Mouse (Mus musculus): ENCODE results near the gene Gpx1.

DNA sequence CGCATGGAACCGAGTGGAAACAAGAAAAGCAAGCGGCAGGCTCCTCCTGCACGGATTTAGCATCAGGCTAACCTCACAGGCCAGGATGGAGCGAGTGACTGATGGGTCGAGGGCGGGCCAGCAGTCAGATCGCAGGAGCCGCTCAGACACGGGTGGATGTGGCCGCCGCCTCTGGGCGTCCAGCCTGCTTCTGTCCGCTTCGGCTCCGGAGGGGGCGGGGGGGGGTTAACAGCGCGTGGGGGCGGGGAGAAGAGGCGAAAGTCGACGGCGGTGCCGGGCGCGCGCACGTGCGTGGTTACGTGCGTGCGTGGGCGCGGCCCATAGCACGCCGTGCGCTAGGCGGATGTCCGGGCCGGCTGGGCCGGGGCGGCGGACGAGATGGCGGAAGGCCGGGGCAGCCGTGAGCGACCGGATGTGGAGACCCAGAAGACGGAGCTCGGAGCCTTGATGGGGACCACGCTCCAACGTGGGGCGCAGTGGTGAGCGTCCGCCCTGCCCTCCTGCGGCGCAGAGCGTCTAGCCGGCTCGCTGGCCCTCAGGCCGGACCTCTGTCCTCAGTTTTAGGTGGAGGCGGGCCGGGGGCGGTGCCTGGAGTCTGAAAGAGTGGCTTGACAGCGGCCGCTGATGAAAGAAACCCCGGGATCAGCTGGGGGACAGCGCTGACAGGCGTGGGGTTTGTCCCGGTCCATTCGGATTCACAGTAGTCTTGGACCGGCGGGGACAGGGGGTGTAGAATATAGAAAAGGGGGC lies 9.0 kb downstream of the Gpx1 start, which contains the start of gene Usp4:
- TF ChIP-seq CTCF (IDR thresholded peaks at IDR 0.05; ENCODE audit: low read depth, low read length) = no peak
- TF ChIP-seq POLR2A (IDR thresholded peaks at IDR 0.05; ENCODE audit: insufficient read depth, low read length) = peak; percentile 33
